Mouse (Mus musculus) MEL (cell line): ENCODE results near the gene Rybp. TPM values are rescaled to one million over a fixed set of nuclear protein-coding genes. Genes with fewer than 3 reads are reported as not detected.

Source experiments
- DNase-seq: peaks from one replicate; pipeline ENCODE4 v3.0.0; 2011; ENCODE audit warnings: low read depth, low spot score
- H3K27ac ChIP-seq: 2 replicates; pipeline ENCODE4 v1.5.1; 2012; ENCODE audit warnings: low read depth, mild to moderate bottlenecking, control low read depth, low read length, moderate library complexity; ENCODE audit not compliant: control insufficient read depth
- H3K27me3 ChIP-seq, 2 experiments: fragments of 150-350 bp in 1 of 2; sonication (generic) in 1 of 2; 2 replicates each; pipeline ENCODE4 v1.6.1; 2012; ENCODE audit warnings: low read length in 2 of 2, mild to moderate bottlenecking in 2 of 2, improper control_type of control experiment in 1 of 2, moderate library complexity in 1 of 2; ENCODE audit not compliant: insufficient read depth in 2 of 2, control insufficient read depth in 1 of 2
- H3K36me3 ChIP-seq, 2 experiments: 2 replicates each; pipeline ENCODE4 v1.6.1; 2012 to 2014; ENCODE audit warnings: low read length in 2 of 2, improper control_type of control experiment in 1 of 2, inconsistent platforms in 1 of 2, mild to moderate bottlenecking in 1 of 2; ENCODE audit not compliant: insufficient read depth in 2 of 2, control insufficient read depth in 1 of 2
- H3K4me1 ChIP-seq, 2 experiments: fragments of 150-350 bp in 1 of 2; sonication (generic) in 1 of 2; 2 replicates each; pipeline ENCODE4 v1.6.1; 2012; ENCODE audit warnings: low read length in 2 of 2, improper control_type of control experiment in 1 of 2, mild to moderate bottlenecking in 1 of 2; ENCODE audit not compliant: insufficient read depth in 2 of 2, control insufficient read depth in 1 of 2
- H3K4me3 ChIP-seq, 2 experiments: fragments of 150-350 bp in 1 of 2; sonication (generic) in 1 of 2; 2 replicates each; pipeline ENCODE4 v1.5.1; 2012; ENCODE audit warnings: low read depth in 2 of 2, low read length in 2 of 2, mild to moderate bottlenecking in 2 of 2, moderate library complexity in 2 of 2, control low read depth in 1 of 2, improper control_type of control experiment in 1 of 2; ENCODE audit not compliant: control insufficient read depth in 1 of 2, insufficient read depth in 1 of 2
- H3K79me2 ChIP-seq: 2 replicates; pipeline ENCODE4 v1.6.1; 2012; ENCODE audit warnings: mild to moderate bottlenecking, low read length, moderate library complexity; ENCODE audit not compliant: control insufficient read depth, poor library complexity, insufficient read depth
- H3K9ac ChIP-seq: 2 replicates; pipeline ENCODE4 v1.6.1; 2012; ENCODE audit warnings: low read depth, mild to moderate bottlenecking, control low read depth, low read length, moderate library complexity; ENCODE audit not compliant: control insufficient read depth, poor library complexity, severe bottlenecking
- H3K9me3 ChIP-seq: fragments of 150-350 bp; sonication (generic); replicated peaks from 2 replicates; pipeline ENCODE4 v1.6.1; 2012; ENCODE audit warnings: mild to moderate bottlenecking, low read length, improper control_type of control experiment, moderate library complexity; ENCODE audit not compliant: insufficient read depth
- CTCF ChIP-seq, 3 experiments: IDR thresholded peaks in 2 of 3; conservative IDR thresholded peaks in 1 of 3; 2 replicates each; pipeline ENCODE4 v1.5.1; 2011 to 2012; ENCODE audit warnings: low read length in 3 of 3, low read depth in 2 of 3, mild to moderate bottlenecking in 2 of 3, improper control_type of control experiment in 1 of 3, inconsistent platforms in 1 of 3, mixed read lengths in 1 of 3, moderate library complexity in 1 of 3; ENCODE audit not compliant: control insufficient read depth in 1 of 3, insufficient read depth in 1 of 3, poor library complexity in 1 of 3, severe bottlenecking in 1 of 3
- E2F4 ChIP-seq: IDR thresholded peaks from 2 replicates; pipeline ENCODE4 v1.6.1; 2011; ENCODE audit warnings: low read depth, low read length, improper control_type of control experiment, borderline replicate concordance
- ELF1 ChIP-seq: IDR thresholded peaks from 2 replicates; pipeline ENCODE4 v1.6.1; 2014; ENCODE audit warnings: low read depth, mild to moderate bottlenecking, inconsistent platforms, low read length, improper control_type of control experiment, moderate library complexity
- ETS1 ChIP-seq: IDR thresholded peaks from 2 replicates; pipeline ENCODE4 v1.6.1; 2012; ENCODE audit warnings: low read depth, mild to moderate bottlenecking, inconsistent platforms, low read length, improper control_type of control experiment, moderate library complexity
- GATA1 ChIP-seq: IDR thresholded peaks from 2 replicates; pipeline ENCODE4 v1.6.1; 2011; ENCODE audit warnings: low read depth, low read length, improper control_type of control experiment
- HCFC1 ChIP-seq: IDR thresholded peaks from 2 replicates; pipeline ENCODE4 v1.6.1; 2012; ENCODE audit warnings: low read depth, mild to moderate bottlenecking, inconsistent platforms, low read length, improper control_type of control experiment, moderate library complexity
- MEF2A ChIP-seq: IDR thresholded peaks from 2 replicates; pipeline ENCODE4 v1.6.1; 2014; ENCODE audit warnings: low read depth, mild to moderate bottlenecking, inconsistent platforms, low read length, improper control_type of control experiment; ENCODE audit not compliant: poor library complexity, insufficient replicate concordance, severe bottlenecking; ENCODE audit errors: extremely low read depth
- MXI1 ChIP-seq: IDR thresholded peaks from 2 replicates; pipeline ENCODE4 v1.6.1; 2011; ENCODE audit warnings: mild to moderate bottlenecking, low read depth, low read length, improper control_type of control experiment
- MYB ChIP-seq: IDR thresholded peaks from 2 replicates; pipeline ENCODE4 v1.6.1; 2011; ENCODE audit warnings: mild to moderate bottlenecking, low read depth, low read length, improper control_type of control experiment
- MYC ChIP-seq: IDR thresholded peaks from 2 replicates; pipeline ENCODE4 v1.6.1; 2011; ENCODE audit warnings: low read depth, mild to moderate bottlenecking, low read length, improper control_type of control experiment, moderate library complexity
- NELFE ChIP-seq: IDR thresholded peaks from 2 replicates; pipeline ENCODE4 v1.6.1; 2011; ENCODE audit warnings: low read depth, low read length, improper control_type of control experiment
- POLR2AphosphoS2 ChIP-seq: IDR thresholded peaks from 2 replicates; pipeline ENCODE4 v1.6.1; 2011; ENCODE audit warnings: low read length, improper control_type of control experiment
- POLR2AphosphoS5 ChIP-seq: IDR thresholded peaks from 2 replicates; pipeline ENCODE4 v1.6.1; 2012; ENCODE audit warnings: low read depth, borderline replicate concordance, mild to moderate bottlenecking, inconsistent platforms, low read length, moderate library complexity, mixed read lengths
- RAD21 ChIP-seq: IDR thresholded peaks from 2 replicates; pipeline ENCODE4 v1.6.1; 2011; ENCODE audit warnings: mild to moderate bottlenecking, low read depth, low read length, improper control_type of control experiment
- SIN3A ChIP-seq: IDR thresholded peaks from 2 replicates; pipeline ENCODE4 v1.6.1; 2012; ENCODE audit warnings: low read length, improper control_type of control experiment, inconsistent platforms
- SMC3 ChIP-seq: IDR thresholded peaks from 2 replicates; pipeline ENCODE4 v1.6.1; 2011; ENCODE audit warnings: low read depth, low read length, improper control_type of control experiment
- UBTF ChIP-seq: IDR thresholded peaks from 2 replicates; pipeline ENCODE4 v1.6.1; 2012; ENCODE audit warnings: low read depth, mild to moderate bottlenecking, inconsistent platforms, low read length, improper control_type of control experiment, moderate library complexity, borderline replicate concordance; ENCODE audit not compliant: insufficient read depth
- USF2 ChIP-seq, 2 experiments: IDR thresholded peaks; 2 replicates each; pipeline ENCODE4 v1.6.1; 2011 to 2012; ENCODE audit warnings: improper control_type of control experiment in 2 of 2, low read length in 2 of 2, borderline replicate concordance in 1 of 2, inconsistent platforms in 1 of 2, low read depth in 1 of 2, mild to moderate bottlenecking in 1 of 2; ENCODE audit not compliant: insufficient read depth in 1 of 2
- ZC3H11A ChIP-seq: IDR thresholded peaks from 2 replicates; pipeline ENCODE4 v1.6.1; 2012; ENCODE audit warnings: low read depth, mild to moderate bottlenecking, inconsistent platforms, low read length, improper control_type of control experiment
- ZKSCAN1 ChIP-seq: IDR thresholded peaks from 2 replicates; pipeline ENCODE4 v1.6.1; 2012; ENCODE audit warnings: low read depth, mild to moderate bottlenecking, inconsistent platforms, low read length, improper control_type of control experiment, moderate library complexity
- ZMIZ1 ChIP-seq: IDR thresholded peaks from 2 replicates; pipeline ENCODE4 v1.6.1; 2012; ENCODE audit warnings: low read depth, mild to moderate bottlenecking, inconsistent platforms, low read length, improper control_type of control experiment, moderate library complexity
- ZNF384 ChIP-seq: IDR thresholded peaks from 2 replicates; pipeline ENCODE4 v1.6.1; 2012; ENCODE audit warnings: low read depth, mild to moderate bottlenecking, inconsistent platforms, low read length, improper control_type of control experiment
- polyA plus RNA-seq, 2 experiments: library from polyadenylated mRNA; stranded (reverse) in 1 of 2; unstranded in 1 of 2; fragments of >175 nt in 1 of 2; fragments of >200 nt in 1 of 2; gene quantifications; 2 replicates each; pipeline versions ENCODE4 v1.2.1 to v1.2.4; 2012; ENCODE audit warnings: low replicate concordance in 2 of 2, low read depth in 1 of 2; ENCODE audit not compliant: insufficient read length in 2 of 2, insufficient read depth in 1 of 2, missing spikeins in 1 of 2
- total RNA-seq: library from RNA; depleted of rRNA; stranded (reverse); fragments of 300-350 nt; gene quantifications from 2 replicates; pipeline ENCODE4 v1.2.3, GENCODE M21; 2012

The Rybp gene
- total and polyA plus RNA-seq, 3 experiments: 0.08 to 3.8 TPM; not detected in 1

GRCm38 (mm10) chr6:100273556-100273955 lies 13.7 kb downstream of the Rybp start:
- Histone ChIP-seq H3K27me3 (no peaks in the 10 kb centered on the region), H3K4me3 (no peak overlapping the region), H3K4me1 (peaks cover 0 to 11% of the 10 kb centered on the region in 2 experiments; a peak in 3 of 4 replicates)
- no peak for TF ChIP-seq POLR2AphosphoS2
- TF ChIP-seq MYB: no peak
- TF ChIP-seq UBTF: no peak
- TF ChIP-seq ELF1: no peak
- TF ChIP-seq ZKSCAN1: no peak
- TF ChIP-seq ZMIZ1: no peak
- TF ChIP-seq POLR2AphosphoS5: no peak
- no peak for TF ChIP-seq E2F4
- TF ChIP-seq ETS1: no peak
- TF ChIP-seq USF2 (IDR thresholded peaks at IDR 0.05; ENCODE audit: borderline replicate concordance in 1 of 2, insufficient read depth in 1 of 2, low read depth in 1 of 2, low read length in 2 of 2): no peak
- TF ChIP-seq, all 39 proteins: peak for 0
- Histone ChIP-seq H3K9me3 (no peaks in the 10 kb centered on the region), H3K9ac (no peak overlapping the region), H3K36me3 (peaks cover 0 to 8% of the 10 kb centered on the region in 2 experiments; a peak in 2 of 4 replicates), H3K79me2 (peaks cover 40% of the 10 kb centered on the region), H3K27ac (no peak overlapping the region)
- no peak for DNase-seq

- H3K9ac ChIP-seq: no peak overlapping the region
- no peak overlapping the region for H3K4me3 ChIP-seq
- no peaks in the 10 kb centered on the region for H3K27me3 ChIP-seq
- no peak overlapping the region for H3K27ac ChIP-seq
- TF ChIP-seq USF2 (IDR thresholded peaks at IDR 0.05; ENCODE audit: borderline replicate concordance in 1 of 2, insufficient read depth in 1 of 2, low read depth in 1 of 2, low read length in 2 of 2) (no peak), ELF1 (no peak), ETS1 (no peak), HCFC1 (no peak), ZNF384 (no peak), SMC3 (no peak), CTCF (IDR thresholded peaks at IDR 0.05 in 2 of 3, conservative IDR thresholded peaks at IDR 0.05 in 1 of 3; ENCODE audit: control insufficient read depth in 1 of 3, insufficient read depth in 1 of 3, low read depth in 2 of 3, low read length in 3 of 3, poor library complexity in 1 of 3, severe bottlenecking in 1 of 3) (no peak), ZC3H11A (no peak), SIN3A (no peak), NELFE (no peak), MYC (no peak), MEF2A (no peak), RAD21 (no peak), POLR2AphosphoS2 (no peak), GATA1 (no peak), MXI1 (no peak)
- TF ChIP-seq, all 39 proteins: peak for 0
- H3K79me2 ChIP-seq: peaks cover 37% of the 10 kb centered on the region
- DNase-seq: peak; percentile 19
- H3K4me1 ChIP-seq: peaks cover 0 to 11% of the 10 kb centered on the region in 2 experiments; a peak in 3 of 4 replicates
- H3K36me3 ChIP-seq: peaks cover 0 to 8% of the 10 kb centered on the region in 2 experiments; a peak in 2 of 4 replicates
- no peaks in the 10 kb centered on the region for H3K9me3 ChIP-seq
These were observed 15.3 kb downstream of the Rybp start for GRCm38 (mm10) chr6:100271992-100272391.
